Mouse (Mus musculus) brain, adult 10 weeks (tissue): Measurements from ENCODE around the gene Robo1. TPM values are rescaled to one million over a fixed set of nuclear protein-coding genes. Genes with fewer than 3 reads are reported as not detected.

ENCODE experiments used
- polyA plus RNA-seq: library from polyadenylated mRNA; stranded (reverse); fragments of 350-450 nt; fragmentation: Illumina TruSeq; extraction: RNeasy Lipid Tissue Mini Kit (QIAGEN cat#74804); gene quantifications from one replicate; pipeline ENCODE4 v1.2.3, GENCODE M21; 2015; ENCODE audit warnings: low read depth, low replicate concordance

Robo1 gene
- 17.5 TPM for polyA plus RNA-seq

DNA sequence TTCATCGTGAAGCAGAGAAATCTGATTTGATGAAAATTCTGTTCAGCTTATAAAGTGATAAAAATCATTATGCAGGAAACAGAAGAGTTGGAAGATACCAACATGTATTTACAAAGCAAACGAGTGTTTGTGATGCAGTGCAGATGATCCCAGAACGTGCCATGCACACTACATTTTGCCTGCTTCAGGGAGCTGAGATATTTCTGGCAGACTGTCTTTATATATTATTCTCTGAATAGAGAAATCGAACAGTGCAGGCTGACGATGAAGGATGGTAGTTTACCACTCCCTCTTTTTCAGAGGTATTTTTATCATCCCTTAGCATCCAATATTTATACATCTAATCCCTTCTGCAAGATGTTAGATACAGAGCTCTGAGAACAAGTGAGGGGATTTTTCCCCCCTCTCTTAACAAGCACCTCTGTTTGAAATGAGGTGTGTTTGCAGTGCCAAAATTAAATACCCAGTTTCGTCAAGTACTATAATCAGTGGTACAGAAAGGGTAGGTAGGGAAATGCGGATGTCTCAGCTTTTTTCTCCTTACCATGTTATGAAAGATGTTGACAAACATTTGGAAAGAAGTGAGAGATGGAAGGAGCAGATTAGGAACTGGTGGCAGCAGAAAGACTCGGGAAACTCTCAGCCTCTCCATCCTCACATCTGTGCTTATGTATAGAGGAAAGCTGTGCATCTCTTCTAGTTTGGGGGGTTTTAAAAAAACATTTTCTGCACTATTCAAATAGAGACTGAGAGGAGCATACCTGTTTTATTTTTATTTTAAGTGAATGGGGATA is at the start of gene Robo1:
Robo1 (plus strand) TSS at position 770 of the 794 bp plus-strand sequence.

